In the genomic region with DNA sequence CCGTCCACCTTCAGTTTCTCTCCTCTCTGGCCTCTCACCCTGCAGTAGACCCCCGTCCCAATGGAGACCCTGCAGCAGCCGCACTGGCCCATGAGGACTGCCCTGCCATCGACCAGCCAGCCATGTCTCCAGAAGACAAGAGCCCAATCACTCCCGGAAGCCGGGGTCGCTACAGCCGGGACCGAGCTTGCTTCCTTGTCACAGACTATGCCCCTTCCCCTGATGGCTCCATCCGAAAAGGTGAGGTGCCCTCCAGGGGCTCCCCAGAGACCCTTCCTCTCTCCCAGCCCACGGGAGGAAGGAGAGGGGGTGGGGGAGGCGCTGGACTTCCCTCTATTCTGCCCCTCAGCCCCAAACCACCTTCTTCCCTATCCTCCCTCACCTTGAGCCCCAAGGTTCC, we compare ENCODE assay signal across 29 mouse cellular contexts. TPM values are rescaled to one million over a fixed set of nuclear protein-coding genes. Genes with fewer than 3 reads are reported as not detected.
"Had no signal": no experiment of that assay in that cellular context is flagged by ENCODE, and none has a peak within 500 bp of the region (broad histone marks: within the 10 kb centered on the region; RNA-seq: fewer than 3 reads in every experiment).

No protein-coding gene starts in this region.

- DNase-seq: gastrocnemius, postnatal 14 days; gastrocnemius, postnatal 36 days; heart, adult 11 months; heart, adult 2 months; heart, postnatal 14 days; heart, postnatal 36 days; kidney, adult 11 months; kidney, adult 2 months; kidney, adult 9 months; kidney, postnatal 14 days; kidney, postnatal 36 days; liver; liver, embryonic 13.5 days; liver, postnatal 0 days had no signal

- H3K27ac ChIP-seq: heart, adult 2 months; heart, embryonic 13.5 days; heart, embryonic 15.5 days; hindbrain, embryonic 13.5 days; hindbrain, embryonic 15.5 days; hindbrain, postnatal 0 days; kidney, embryonic 15.5 days; kidney, postnatal 0 days; limb, embryonic 10.5 days; limb, embryonic 12.5 days; liver, embryonic 13.5 days; liver, embryonic 15.5 days had no signal

- ATAC-seq: hindbrain, postnatal 0 days; intestine, embryonic 16.5 days; liver, postnatal 0 days had no signal

- H3K4me3 ChIP-seq: heart, adult 2 months; heart, embryonic 13.5 days; heart, embryonic 15.5 days; hindbrain, embryonic 13.5 days; hindbrain, embryonic 15.5 days; kidney, embryonic 15.5 days; limb, embryonic 10.5 days; limb, embryonic 12.5 days; liver, embryonic 13.5 days; liver, embryonic 15.5 days had no signal

RNA-seq across cellular contexts. Expression of gene Kcnc3, which starts 7.9 kb away (rescaled TPM):
- total RNA-seq: hematopoietic stem cell, adult 5-6 weeks had no signal

RNA-seq across cellular contexts. Expression of gene Napsa, which starts 26.2 kb away (rescaled TPM):
- total RNA-seq: gastrocnemius, postnatal 14 days; hindbrain, postnatal 0 days; layer of hippocampus, adult 18-20 months; layer of hippocampus, postnatal 25 days; left cerebral cortex, adult 8-10 months had no signal
